Mouse (Mus musculus) layer of hippocampus, adult 9-10 months (tissue): Measurements from ENCODE around the gene Ralgapa1.
"Not testable (repeated sequence)": the region's sequence is repeated elsewhere in the genome, so short reads cannot be mapped to it uniquely, and the experiment has no call there.

Experiments
- DNase-seq: peaks from one replicate; pipeline ENCODE4 v3.0.0; 2022; ENCODE audit warnings: low spot score

Gene Ralgapa1

GRCm38 (mm10) chr12:55598887-55599561, 221.9 kb downstream of the Ralgapa1 start, which contains the start of gene Insm2:
Gene Insm2 (plus strand): TSS chr12:55599427.
- DNase-seq: no peak

GRCm38 (mm10) chr12:55598537-55598886, 222.5 kb downstream of the Ralgapa1 start:
- no peak for DNase-seq

GRCm38 (mm10) chr12:55586936-55587335, 234.0 kb downstream of the Ralgapa1 start:
- not testable (repeated sequence) for DNase-seq

- no peak for DNase-seq
These were observed 247.2 kb downstream of the Ralgapa1 start for GRCm38 (mm10) chr12:55573794-55574193.

GRCm38 (mm10) chr12:55573089-55573488, 247.9 kb downstream of the Ralgapa1 start:
- DNase-seq: no peak

GRCm38 (mm10) chr12:55571661-55572060, 249.3 kb downstream of the Ralgapa1 start:
- DNase-seq: no peak

GRCm38 (mm10) chr12:55571181-55571580, 249.8 kb downstream of the Ralgapa1 start:
- no peak for DNase-seq

- no peak for DNase-seq
These were observed 250.3 kb downstream of the Ralgapa1 start for GRCm38 (mm10) chr12:55570646-55571045.

- no peak for DNase-seq
These were observed 251.3 kb downstream of the Ralgapa1 start for GRCm38 (mm10) chr12:55569676-55570075.

- DNase-seq: no peak
These were observed 252.5 kb downstream of the Ralgapa1 start for GRCm38 (mm10) chr12:55568466-55568865.

- no peak for DNase-seq
These were observed 254.1 kb downstream of the Ralgapa1 start for GRCm38 (mm10) chr12:55566837-55567236.

GRCm38 (mm10) chr12:55565867-55566266, 255.1 kb downstream of the Ralgapa1 start:
- DNase-seq: no peak

- no peak for DNase-seq
These were observed 255.8 kb downstream of the Ralgapa1 start, which contains the start of gene Aldoart2 for GRCm38 (mm10) chr12:55565206-55565605. Gene Aldoart2 (plus strand): TSS chr12:55565239.

- no peak for DNase-seq
These were observed 256.6 kb downstream of the Ralgapa1 start for GRCm38 (mm10) chr12:55564187-55564963.

GRCm38 (mm10) chr12:55563742-55564141, 257.2 kb downstream of the Ralgapa1 start:
- DNase-seq: no peak

- DNase-seq: no peak
These were observed 260.8 kb downstream of the Ralgapa1 start for GRCm38 (mm10) chr12:55560025-55560690.

- DNase-seq: no peak
These were observed 261.6 kb downstream of the Ralgapa1 start for GRCm38 (mm10) chr12:55559184-55559855.

GRCm38 (mm10) chr12:55557866-55558265, 263.1 kb downstream of the Ralgapa1 start:
- DNase-seq: no peak

- DNase-seq: not testable (repeated sequence)
These were observed 266.1 kb downstream of the Ralgapa1 start for GRCm38 (mm10) chr12:55554901-55555300.
